Mouse (Mus musculus) monocyte, adult 5-6 weeks (primary cell): ENCODE results near the gene Aox2. TPM values are rescaled to one million over a fixed set of nuclear protein-coding genes. Genes with fewer than 3 reads are reported as not detected.
"Not testable (repeated sequence)": the region's sequence is repeated elsewhere in the genome, so short reads cannot be mapped to it uniquely, and the experiment has no call there.

ENCODE experiments used
- ATAC-seq: fragments of 153-309, 156-312 bp; replicated peaks from 2 replicates; pipeline ENCODE4 v1.8.0; 2017; ENCODE audit warnings: mild to moderate bottlenecking; ENCODE audit not compliant: low TSS enrichment, insufficient number of reproducible peaks, severe bottlenecking, poor library complexity, low FRiP score
- total RNA-seq: library from RNA; stranded (forward); fragments of 200-1000, 200-491, 200-594 nt; gene quantifications from 3 replicates; pipeline ENCODE4 v1.2.3, GENCODE M21; 2017

Gene Aox2
- total RNA-seq, 1 experiment from 2014 or later = not detected

DNA sequence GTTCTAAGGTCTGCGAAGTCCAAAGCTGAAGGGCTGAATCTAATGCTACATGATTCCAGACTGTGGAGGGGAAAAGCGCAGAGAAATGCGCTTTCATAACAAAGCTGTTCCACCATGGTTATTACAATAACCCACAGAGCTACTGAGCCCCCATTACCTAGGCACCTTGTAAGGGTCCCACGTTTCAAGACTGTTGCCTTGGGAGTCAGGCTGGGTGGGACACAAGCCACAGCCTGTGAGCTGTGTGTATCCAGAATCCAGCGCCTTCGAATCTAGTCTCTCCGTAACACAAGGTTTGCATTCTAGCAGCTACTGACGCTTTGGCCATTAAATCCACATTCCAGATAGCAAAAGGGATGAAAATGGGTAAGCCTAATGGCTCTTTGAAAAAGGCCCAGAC is 35.0 kb downstream of the Aox2 start:
- no peak for ATAC-seq

DNA sequence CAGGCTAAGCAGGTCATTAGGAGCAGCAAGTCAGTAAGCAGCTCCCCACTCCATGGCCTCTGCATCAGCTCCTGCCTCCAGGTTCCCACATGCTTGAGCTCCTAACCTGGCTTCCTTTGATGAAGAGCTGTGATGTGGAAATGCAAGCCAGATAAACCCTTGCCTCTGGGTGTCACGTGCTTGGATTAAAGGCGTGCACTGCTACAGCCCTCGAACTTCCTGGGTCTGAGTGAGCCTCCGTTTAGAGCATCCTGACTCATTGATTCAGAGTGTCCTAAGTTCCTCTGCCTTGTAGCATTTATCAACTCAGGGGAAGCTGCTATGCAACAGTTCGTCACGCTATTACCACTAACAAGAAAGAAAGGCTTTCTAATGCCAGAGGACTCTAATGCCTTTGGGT is 37.4 kb downstream of the Aox2 start:
- no peak for ATAC-seq

DNA sequence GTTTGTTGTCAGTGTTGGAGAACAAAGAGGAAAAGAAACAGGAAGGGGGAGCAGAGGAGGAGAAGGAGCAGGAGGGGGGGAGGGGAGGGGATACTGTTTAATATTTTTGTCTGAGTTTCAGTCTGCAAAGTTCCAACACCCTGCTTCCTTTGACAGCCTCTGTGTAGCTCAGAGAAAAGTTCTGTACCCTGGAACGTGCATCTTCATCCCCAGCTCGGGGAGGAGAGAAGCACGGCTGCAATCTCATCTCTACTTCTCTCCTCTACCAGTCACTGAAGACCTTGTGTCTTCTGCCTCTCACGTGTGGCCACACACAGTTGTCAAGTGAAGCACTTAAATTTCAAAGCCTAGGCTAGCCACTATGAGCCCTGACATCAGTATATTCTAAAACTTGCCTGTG is 55.1 kb downstream of the Aox2 start:
- ATAC-seq = no peak

DNA sequence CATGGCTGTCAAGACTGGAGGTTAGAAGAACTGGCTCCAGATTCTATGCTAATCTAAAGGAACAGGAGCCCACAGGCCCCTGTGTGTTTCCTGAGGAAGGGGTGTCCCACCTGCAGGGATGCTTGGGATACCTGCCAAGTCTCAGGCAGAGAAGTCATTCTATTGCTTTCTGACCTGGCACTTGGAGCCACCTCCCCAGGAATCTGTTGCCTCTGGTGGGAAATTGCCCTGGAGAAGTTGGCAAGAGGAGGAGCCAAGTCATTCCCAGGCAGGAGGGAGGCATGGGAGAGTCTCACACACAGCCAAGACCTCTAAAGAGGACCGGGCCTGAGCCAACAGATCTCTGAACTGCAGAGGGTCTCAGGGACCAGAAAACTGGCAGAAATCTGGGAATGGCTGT is 61.8 kb downstream of the Aox2 start:
- ATAC-seq = no peak

DNA sequence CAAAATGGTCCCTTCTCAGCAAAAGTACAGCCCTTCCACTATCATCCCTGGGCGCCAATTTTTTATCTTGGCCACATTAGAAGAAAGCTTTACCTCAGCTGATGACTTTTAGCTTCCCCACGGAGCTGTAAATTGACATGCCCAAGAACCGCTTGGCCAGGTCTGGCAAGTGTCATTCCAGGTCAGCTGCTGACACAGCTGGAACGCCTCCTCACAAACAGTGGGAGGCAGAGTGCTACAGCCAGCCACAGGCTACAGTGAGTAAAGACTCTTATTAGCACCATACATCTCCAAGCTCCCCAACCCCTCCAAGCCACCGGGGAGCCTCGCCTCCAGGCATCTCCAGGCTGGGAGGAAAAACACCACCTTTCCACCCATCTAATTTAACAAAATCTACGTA is 63.5 kb downstream of the Aox2 start:
- ATAC-seq = no peak

DNA sequence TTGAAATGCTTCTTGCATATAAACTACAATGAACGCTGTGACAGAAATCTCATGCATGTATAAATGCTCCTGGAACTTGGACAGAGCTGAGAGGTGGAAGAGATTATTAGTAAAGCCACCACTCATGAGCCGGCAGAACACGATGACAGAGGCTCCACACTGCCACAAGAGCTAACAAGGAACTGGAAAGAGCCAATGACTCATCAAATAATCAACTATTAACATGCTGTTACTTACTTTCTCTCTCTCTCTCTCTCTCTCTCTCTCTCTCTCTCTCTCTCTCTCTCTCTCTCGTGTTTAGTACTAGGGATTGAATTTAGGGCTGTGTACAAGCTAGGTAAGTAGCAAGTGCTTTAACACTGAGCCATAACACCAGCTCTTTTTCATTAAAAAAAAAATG is 65.7 kb downstream of the Aox2 start:
- ATAC-seq = no peak

DNA sequence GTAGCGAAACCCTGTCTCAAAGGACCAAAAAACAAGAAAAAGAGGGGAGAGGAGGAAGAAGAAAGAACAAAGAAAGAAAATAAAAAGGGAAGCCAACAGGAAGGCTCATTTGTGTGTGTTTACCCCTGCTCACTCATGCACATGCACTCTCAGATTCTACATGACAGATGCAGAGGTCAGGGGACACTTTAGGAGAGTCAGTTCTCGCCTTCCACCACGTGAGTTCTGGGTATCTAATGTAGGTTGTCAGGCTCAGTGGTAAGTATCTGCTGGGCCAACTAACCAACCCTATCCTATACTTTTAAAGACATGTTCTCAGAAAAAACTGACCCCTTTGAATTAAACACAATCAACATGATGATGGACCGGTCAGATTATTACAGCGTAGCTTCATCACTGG is 66.4 kb downstream of the Aox2 start:
- no peak for ATAC-seq

DNA sequence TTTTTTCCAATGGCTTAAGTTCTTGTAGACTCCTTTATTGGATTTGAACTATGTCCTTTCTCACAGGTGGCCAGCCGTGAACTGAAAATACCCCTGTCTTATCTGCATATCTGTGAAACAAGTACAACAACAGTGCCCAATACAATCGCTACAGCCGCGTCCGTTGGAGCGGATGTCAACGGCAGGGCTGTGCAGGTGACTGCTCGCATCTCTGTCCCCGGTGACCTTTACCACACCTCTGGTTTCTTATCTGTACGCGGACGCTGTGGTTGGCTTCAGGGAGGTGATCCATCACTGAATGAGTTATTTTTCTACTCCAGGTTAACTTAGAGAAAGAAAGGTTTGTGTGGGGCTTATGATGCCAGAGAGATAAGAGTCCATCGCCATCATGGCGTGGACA is 68.0 kb downstream of the Aox2 start:
- ATAC-seq = no peak

DNA sequence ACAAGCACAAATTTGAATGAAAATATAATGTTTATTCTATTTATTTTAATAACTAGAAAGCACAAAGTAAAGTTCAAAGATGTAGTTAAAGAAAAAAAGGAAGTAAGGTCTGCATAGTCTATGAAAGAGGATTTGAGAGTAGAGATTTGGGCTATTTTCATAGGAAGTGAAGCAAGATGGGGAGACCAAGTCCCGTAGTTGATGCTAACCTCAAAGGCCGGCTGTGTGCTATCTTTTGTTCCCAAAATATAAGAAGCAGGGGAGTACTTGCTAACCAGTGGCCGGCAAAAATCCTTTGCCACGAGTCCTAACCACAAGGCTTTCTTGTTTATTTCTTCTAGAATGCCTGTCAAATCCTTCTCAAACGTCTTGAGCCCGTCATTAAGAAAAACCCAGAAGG is 70.6 kb downstream of the Aox2 start:
- peak; percentile 70 for ATAC-seq

DNA sequence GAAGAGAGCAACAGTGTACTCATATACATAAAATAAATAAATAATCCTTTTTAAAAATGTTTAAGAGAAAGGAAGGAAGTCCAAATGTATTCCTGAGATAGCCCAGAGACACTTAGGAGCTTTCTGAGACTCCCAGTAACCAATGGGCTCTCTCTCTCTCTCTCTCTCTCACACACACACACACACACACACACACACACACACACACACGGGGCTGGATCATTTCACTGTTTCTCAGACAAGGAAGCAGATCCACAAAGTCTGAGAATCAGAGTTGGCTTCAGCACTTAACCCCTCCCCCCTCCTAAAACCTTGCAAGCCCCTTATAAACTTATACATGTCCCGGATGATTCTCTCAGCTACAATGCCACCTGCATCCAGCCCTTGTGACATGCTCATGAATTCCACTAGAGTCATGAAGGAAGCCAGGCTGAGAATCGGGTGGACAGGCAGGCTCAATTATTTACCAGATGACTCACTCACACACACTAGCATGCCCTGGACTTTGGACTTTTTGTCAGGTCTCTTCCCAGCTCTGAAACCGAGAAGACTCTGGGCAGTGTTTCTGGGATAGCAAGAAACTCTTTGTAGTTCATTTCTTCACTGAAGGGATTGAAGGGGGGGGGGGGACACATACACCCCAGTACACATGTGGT is 75.2 kb downstream of the Aox2 start:
- no peak for ATAC-seq

DNA sequence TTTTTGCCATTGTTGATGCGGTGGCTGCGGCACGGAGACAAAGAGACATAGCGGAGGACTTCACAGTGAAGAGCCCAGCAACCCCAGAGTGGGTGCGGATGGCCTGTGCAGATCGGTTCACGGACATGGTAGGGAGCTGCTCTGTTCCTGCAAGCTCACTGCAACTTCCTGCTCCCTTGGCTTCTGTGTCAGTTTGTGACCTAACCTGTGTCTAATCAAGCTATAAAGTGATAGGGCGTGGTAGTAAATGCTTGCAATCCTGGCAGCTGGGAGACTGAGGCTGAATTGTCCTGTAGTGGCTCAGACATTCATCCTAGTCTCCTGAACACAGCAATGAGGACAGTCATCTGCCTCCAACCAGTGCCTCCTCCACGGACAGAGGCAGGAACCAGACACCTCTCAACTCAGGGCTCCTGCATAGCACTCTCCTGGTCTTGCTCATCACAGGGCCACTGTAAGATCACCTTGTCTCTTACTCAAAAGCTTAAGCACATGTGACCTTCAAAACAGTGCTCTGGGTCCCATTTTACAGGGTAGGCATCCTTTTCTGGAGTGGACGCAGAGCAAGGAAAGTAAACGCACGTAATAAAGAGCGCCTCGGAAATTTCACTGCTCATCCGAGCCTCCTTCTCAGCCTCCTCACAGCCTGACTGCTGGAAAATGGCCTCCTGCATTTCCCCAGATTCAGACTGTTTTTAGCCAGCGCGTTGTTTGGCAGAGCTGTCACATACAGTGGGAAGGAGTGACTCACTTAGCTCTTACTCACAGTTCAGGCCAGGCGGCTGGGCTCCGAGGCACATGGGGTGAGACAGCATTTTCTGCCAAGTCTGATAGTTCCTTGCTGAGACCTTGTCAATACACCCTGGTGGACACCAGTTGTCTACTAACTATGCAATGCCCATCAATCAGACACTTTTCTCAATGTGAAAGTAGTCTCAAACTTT is 81.1 kb downstream of the Aox2 start:
- no peak for ATAC-seq

DNA sequence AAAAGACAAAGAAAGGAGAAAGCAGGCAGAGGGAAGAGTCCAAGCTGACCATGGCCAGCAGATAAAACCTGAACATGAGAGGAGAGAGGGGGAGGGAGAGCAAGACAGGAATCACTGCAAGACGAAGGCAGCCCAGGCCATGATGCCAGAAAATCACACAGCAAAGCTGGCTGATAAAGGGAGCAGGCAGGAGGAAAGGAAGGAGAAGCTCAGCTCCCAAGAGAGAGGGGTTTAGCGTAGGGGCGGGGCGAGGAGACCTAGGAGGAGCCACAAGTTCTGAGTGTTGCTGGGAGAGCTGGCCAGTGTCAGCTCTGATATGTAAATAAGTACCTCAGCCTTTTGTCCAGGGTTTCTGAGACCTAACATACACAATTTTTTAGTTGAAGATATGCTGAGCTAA is 84.2 kb downstream of the Aox2 start:
- ATAC-seq = no peak

DNA sequence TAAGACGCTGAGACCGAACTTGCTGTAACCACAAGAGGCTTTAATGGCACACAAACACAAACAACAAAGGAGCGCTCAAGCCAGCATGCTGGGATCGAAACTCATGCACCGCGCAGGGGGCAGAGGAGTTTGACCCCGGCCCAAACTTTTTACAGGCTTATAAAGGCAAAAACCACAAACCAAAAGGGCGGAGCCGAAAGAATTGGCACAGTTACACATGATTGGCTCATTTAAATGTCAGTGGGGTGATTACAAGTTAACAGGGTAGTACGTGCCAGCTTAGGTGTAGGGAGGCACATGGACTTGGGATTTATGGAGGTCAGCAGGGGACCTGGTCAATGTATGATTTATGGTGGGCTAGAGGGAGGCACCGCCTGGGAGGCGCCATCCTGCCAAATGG is 86.4 kb downstream of the Aox2 start:
- ATAC-seq = no peak

DNA sequence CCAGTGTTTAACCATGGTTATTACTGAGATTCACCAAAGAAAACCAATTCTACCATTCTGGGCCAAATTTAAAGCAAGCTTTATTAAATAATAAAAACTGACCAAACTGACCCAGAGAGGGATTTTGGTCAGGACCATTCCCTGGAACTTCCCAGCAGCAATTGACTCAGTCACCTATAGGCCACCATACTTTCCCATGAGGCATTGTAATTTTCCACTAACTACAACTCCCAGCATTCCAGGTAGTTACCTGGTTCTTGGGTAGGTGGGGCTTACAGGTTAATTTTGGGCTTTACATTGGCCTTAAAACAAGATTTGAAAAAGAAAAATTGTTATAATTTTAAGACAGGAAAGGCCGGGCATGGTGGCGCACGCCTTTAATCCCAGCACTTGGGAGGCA is 87.7 kb downstream of the Aox2 start:
- no peak for ATAC-seq

DNA sequence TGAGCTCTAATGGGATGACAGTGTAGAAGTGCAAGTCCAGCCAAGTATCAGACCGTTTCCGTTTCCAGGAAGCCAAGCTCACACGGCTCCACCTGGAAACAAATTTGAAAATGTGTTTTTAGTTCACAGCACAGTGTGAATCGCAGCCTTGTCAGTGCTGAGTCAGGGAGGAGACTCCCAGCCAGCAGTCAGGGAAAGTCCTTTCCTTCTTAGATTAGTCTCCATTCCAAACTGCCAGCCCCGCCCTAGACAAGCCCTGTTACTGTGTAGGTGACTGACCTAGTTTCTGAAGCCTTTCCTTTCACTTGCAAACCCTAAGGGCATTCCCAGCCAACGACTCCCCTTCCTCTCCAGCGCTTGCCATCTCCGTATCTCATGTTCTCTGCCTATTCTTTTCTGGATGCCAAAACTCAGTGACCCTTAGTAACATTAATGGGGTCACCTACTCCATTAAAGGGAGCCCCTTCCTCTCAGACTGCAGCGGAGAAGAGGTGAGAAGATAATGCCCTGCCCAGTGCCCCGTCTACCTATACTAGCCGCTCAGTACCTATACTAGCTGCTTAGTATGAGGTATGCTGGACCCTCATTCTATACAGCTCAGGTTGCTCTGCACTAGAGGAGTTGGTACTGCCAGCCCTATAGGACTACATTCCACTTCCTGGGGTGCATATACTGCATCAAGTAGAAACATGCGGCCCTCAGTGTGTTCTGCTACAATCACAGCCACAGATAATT is 88.8 kb downstream of the Aox2 start:
- ATAC-seq = no peak

DNA sequence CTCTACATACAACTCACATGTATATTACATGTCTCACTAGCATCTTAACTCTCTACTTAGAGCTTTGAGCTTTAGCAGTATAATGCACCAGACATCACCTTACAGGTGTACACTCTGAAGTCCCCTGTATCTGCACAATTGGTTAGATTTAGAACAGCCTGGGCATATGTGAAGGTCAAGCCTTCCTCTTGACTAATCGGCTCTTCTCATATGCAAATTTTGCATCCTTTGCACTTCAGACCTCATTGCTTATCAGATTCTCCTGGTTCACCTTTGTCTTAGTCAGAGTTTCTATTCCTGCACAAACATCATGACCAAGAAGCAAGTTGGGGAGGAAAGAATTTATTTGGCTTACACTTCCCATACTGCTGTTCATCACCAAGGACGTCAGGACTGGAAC is 91.6 kb downstream of the Aox2 start:
- ATAC-seq = no peak

DNA sequence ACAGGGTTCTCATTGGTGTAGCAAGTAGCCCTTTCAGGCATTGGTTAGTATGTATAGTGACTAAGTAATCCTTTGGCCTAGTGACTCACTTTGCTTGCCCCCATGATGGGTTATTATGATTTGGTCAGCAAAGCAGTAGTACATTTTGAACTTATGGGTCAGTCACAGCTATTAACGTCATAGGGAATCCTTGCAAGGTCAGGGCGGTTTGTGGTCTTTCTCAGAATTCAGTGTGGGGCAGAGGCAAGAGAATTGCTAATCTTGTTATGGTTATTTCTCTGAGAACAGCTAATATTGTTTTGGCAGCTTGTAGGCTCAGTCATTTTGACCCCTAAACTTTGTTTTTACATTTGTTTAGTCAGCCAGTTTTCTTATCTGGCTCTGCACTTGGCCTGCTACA is 96.1 kb downstream of the Aox2 start:
- not testable (repeated sequence) for ATAC-seq

DNA sequence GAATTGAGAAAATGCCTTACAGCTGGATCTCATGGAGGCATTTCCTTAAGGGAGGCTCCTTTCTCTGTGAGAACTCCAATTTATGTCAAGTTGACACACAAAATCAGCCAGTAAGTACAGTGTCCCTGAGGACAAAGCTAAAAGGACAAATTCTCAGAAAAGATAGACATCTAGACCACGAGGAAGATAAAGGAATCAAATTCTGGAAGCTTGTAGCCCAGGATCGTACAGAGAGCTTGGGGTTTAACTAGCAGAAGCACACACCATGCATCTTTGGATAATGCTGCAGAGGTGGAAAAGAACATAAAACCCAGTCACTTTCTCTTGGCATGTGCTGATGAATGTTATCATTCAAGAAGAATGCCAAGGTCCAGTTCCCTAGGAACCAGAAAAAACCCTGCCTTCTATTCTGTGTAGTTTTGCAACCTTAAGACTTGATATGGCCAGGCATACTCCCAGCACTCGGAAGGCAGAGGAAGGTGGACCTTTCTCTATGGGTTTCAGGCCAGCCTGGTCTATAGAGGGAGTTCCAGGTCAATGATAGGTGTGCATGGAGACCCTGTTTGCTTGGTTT is 97.5 kb downstream of the Aox2 start:
- ATAC-seq = no peak

DNA sequence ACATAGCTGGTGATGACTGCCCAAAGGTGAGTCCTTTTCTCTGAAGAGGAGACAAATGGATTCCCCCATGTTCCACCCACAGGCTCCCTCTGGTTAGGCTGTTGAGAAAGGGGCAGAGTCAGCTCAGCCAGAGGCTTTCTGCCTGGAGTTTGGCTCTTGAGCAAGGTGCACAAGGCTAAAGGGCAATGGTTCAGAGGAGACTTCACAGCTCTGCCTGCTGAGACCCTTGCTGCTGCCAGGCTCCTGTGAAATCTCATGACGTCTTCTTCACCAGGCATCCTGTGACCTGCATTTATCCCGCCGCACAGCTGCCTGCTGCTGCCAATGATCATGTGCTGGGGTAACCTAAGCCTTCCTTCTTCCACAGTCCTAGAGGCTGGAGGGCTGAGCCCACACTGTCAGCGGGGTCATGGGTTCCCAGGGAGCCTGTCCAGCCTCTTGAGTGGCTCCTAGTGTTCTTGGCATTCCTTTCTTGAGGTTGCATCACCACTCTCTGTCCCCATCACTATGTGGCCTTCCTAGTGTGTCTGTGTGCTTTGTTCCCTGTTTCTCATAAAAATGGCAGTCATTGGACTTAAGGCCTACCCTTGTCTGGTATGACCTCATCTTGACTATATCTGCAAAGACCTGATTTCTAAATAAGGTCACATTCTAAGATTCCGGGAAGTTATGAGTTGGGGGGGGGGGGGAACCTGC is 104.6 kb downstream of the Aox2 start:
- ATAC-seq = peak; percentile 17; the same call in 1 of the 2 replicates
